8 mouse cellular contexts compared by ENCODE assay signal in genomic region chr15:89623626-89623959, GRCm38 (mm10). TPM values are rescaled to one million over a fixed set of nuclear protein-coding genes. Genes with fewer than 3 reads are reported as not detected.
DNase-seq lines count a peak whose midpoint lies in the region; ATAC-seq and TF ChIP-seq lines count a peak whose summit lies in the region.

No protein-coding gene starts in this region.

- ATAC-seq in forebrain, postnatal 0 days: peak; percentile 68
- ATAC-seq in megakaryocyte-erythroid progenitor cell, adult 5-6 weeks (replicated peaks; ENCODE audit: low FRiP score, low TSS enrichment, poor library complexity, severe bottlenecking): peak; percentile 84

- WGBS in forebrain, postnatal 0 days: 2% methylated on average over 6 of the region's 6 CpGs

- no peak overlapping the region for H3K4me3 ChIP-seq in forebrain, postnatal 0 days (ENCODE audit: low read depth, low read length)

- peak; percentile 99 for TF ChIP-seq CTCF in forebrain, postnatal 0 days (IDR thresholded peaks at IDR 0.05; ENCODE audit: low read depth)

- H3K4me1 ChIP-seq in forebrain, postnatal 0 days (ENCODE audit: insufficient read depth): no peaks in the 10 kb centered on the region

- no peaks in the 10 kb centered on the region for H3K9me3 ChIP-seq in forebrain, postnatal 0 days (ENCODE audit: low read length)

- no peak overlapping the region for H3K4me2 ChIP-seq in forebrain, postnatal 0 days (ENCODE audit: low read depth)

- H3K9ac ChIP-seq in forebrain, postnatal 0 days: no peak overlapping the region

- DNase-seq in ovary, postnatal 10 days (ENCODE audit: low spot score): peak; percentile 7
- DNase-seq in ovary, adult 18-20 months (ENCODE audit: low spot score): no peak
- peak; percentile 71 to 76 for DNase-seq in cerebellum, adult 18-20 months
- DNase-seq in forebrain, postnatal 0 days: peak; percentile 91
- DNase-seq in hindlimb bud, embryonic 11.5 days (ENCODE audit: extremely low spot score, low read depth, low spot score): peak; percentile 68
- peak; percentile 55 for DNase-seq in left cerebral cortex, adult 11 months (ENCODE audit: low spot score)
- DNase-seq in skeletal muscle tissue, adult 2 months (ENCODE audit: low read depth, low spot score): peak; percentile 23

- no peak overlapping the region for H3K27ac ChIP-seq in forebrain, postnatal 0 days (ENCODE audit: low read depth, low read length)

- H3K27me3 ChIP-seq in forebrain, postnatal 0 days (ENCODE audit: insufficient read depth, low read length): no peaks in the 10 kb centered on the region

- H3K36me3 ChIP-seq in forebrain, postnatal 0 days (ENCODE audit: insufficient read depth): no peaks in the 10 kb centered on the region

RNA-seq across cellular contexts. Expression of gene Rabl2, which starts 31.9 kb away (rescaled TPM):
- 38.6 and 51.3 TPM in 2 replicates for total RNA-seq in forebrain, postnatal 0 days (2014; rRNA removed)
- 62.4 and 62.6 TPM in 2 replicates for polyA plus RNA-seq in forebrain, postnatal 0 days (2015; fragmentation: Nextera tagmentation; extraction: Ambion mirVana)
- 11.1 and 16.6 TPM in 2 replicates for total RNA-seq in megakaryocyte-erythroid progenitor cell, adult 5-6 weeks (2014; fragmentation: Nextera tagmentation)
- 8.4 and 11.7 TPM in 2 replicates for total RNA-seq in megakaryocyte-erythroid progenitor cell, adult 5-6 weeks (2017)

RNA-seq across cellular contexts. Expression of gene Acr, which starts 55.5 kb away (rescaled TPM):
- 2.0 and 3.6 TPM in 2 replicates for total RNA-seq in forebrain, postnatal 0 days (2014; rRNA removed)
- polyA plus RNA-seq in forebrain, postnatal 0 days (2015; fragmentation: Nextera tagmentation; extraction: Ambion mirVana): 1.3 and 2.0 TPM in 2 replicates
- 1.3 and 4.0 TPM in 2 replicates for total RNA-seq in megakaryocyte-erythroid progenitor cell, adult 5-6 weeks (2014; fragmentation: Nextera tagmentation)
- total RNA-seq in megakaryocyte-erythroid progenitor cell, adult 5-6 weeks (2017): not detected in 2 replicates
